Mouse (Mus musculus): ENCODE measurements at regions not wholly inside any gene's neighbourhood (a gene's known extent, or its start where the extent isn't known, plus 50 kb on each side); places are given as distances from the start of the nearest gene placed in this dataset.

- POLR2A ChIA-PET: no interaction called here
- DNase-seq (ENCODE audit: low read depth, low spot score): no peak
- CTCF ChIA-PET: no interaction called here
- H3K27me3 ChIP-seq: no peaks in the 10 kb centered on the region
- ATAC-seq: peak; percentile 76
- TF ChIP-seq CTCF (IDR thresholded peaks at IDR 0.05): no peak
- in situ Hi-C loops (cut with MboI; ENCODE audit: low pct_unique_long_range_greater_than_20kb): no loop called here
Measured at GRCm38 (mm10) chr19:18336637-18337036, 295.0 kb downstream of the Ostf1 start.

GRCm38 (mm10) chr19:18334639-18335038, 297.0 kb downstream of the Ostf1 start:
- CTCF ChIA-PET: interaction anchor here (1.2 kb wide), 1 partner anchor 40 kb away, joined by 3 read pairs; no protein-coding TSS in a partner anchor
- DNase-seq (ENCODE audit: low read depth, low spot score): no peak
- POLR2A ChIA-PET: no interaction called here

GRCm38 (mm10) chr19:18331811-18332210, 299.8 kb downstream of the Ostf1 start:
- peaks cover 3% of the 10 kb centered on the region for H3K27me3 ChIP-seq
- in situ Hi-C loops (cut with MboI; ENCODE audit: low pct_unique_long_range_greater_than_20kb): no loop called here
- POLR2A ChIA-PET: no interaction called here
- no peak for DNase-seq (ENCODE audit: low read depth, low spot score)
- CTCF ChIA-PET: interaction anchor here (1.3 kb wide), 1 partner anchor 71 kb away, joined by 3 read pairs; no protein-coding TSS in a partner anchor
- TF ChIP-seq CTCF (IDR thresholded peaks at IDR 0.05): no peak
- ATAC-seq: no peak

More at GRCm38 (mm10) chr19:18334639-18335038, 297.0 kb downstream of the Ostf1 start:
- no peaks in the 10 kb centered on the region for H3K27me3 ChIP-seq
- TF ChIP-seq CTCF (IDR thresholded peaks at IDR 0.05): no peak
- in situ Hi-C loops (cut with MboI; ENCODE audit: low pct_unique_long_range_greater_than_20kb): no loop called here
- no peak for ATAC-seq

GRCm38 (mm10) chr19:18329421-18329820, 302.2 kb downstream of the Ostf1 start:
- DNase-seq (ENCODE audit: low read depth, low spot score) (no peak), ATAC-seq (no peak)
- H3K27me3 ChIP-seq: peaks cover 3% of the 10 kb centered on the region
- in situ Hi-C loops (cut with MboI; ENCODE audit: low pct_unique_long_range_greater_than_20kb): no loop called here
- no peak for TF ChIP-seq CTCF (IDR thresholded peaks at IDR 0.05)
- CTCF ChIA-PET: no interaction called here
- POLR2A ChIA-PET: no interaction called here

GRCm38 (mm10) chr19:18318391-18318944, 313.2 kb downstream of the Ostf1 start:
- POLR2A ChIA-PET: no interaction called here
- no peak for TF ChIP-seq CTCF (IDR thresholded peaks at IDR 0.05)
- in situ Hi-C loops (cut with MboI; ENCODE audit: low pct_unique_long_range_greater_than_20kb): no loop called here
- CTCF ChIA-PET: no interaction called here
- no peaks in the 10 kb centered on the region for H3K27me3 ChIP-seq
- ATAC-seq (no peak), DNase-seq (ENCODE audit: low read depth, low spot score) (no peak)

- ChIA-PET CTCF (interaction anchor here (0.6 to 1.5 kb wide), 2 partner anchors 11 to 38 kb away, joined by 3 to 5 read pairs; no protein-coding TSS in a partner anchor), POLR2A (no interaction called here)
- no peak for TF ChIP-seq CTCF (IDR thresholded peaks at IDR 0.05)
- DNase-seq (ENCODE audit: low read depth, low spot score) (no peak), ATAC-seq (no peak)
- in situ Hi-C loops (cut with MboI; ENCODE audit: low pct_unique_long_range_greater_than_20kb): no loop called here
- peaks cover 8% of the 10 kb centered on the region for H3K27me3 ChIP-seq
Measured at GRCm38 (mm10) chr19:18273415-18273814, 358.2 kb downstream of the Ostf1 start.

GRCm38 (mm10) chr19:18255074-18255684, 376.4 kb downstream of the Ostf1 start:
- no peak for DNase-seq (ENCODE audit: low read depth, low spot score)
- TF ChIP-seq CTCF (IDR thresholded peaks at IDR 0.05): no peak
- POLR2A ChIA-PET: no interaction called here

GRCm38 (mm10) chr19:18253333-18253732, 378.3 kb downstream of the Ostf1 start:
- no peaks in the 10 kb centered on the region for H3K27me3 ChIP-seq
- DNase-seq (ENCODE audit: low read depth, low spot score): no peak
- ChIA-PET CTCF (no interaction called here), POLR2A (no interaction called here)
- no peak for ATAC-seq
- in situ Hi-C loops (cut with MboI; ENCODE audit: low pct_unique_long_range_greater_than_20kb): no loop called here
- TF ChIP-seq CTCF (IDR thresholded peaks at IDR 0.05): no peak

More at GRCm38 (mm10) chr19:18255074-18255684, 376.4 kb downstream of the Ostf1 start:
- in situ Hi-C loops (cut with MboI; ENCODE audit: low pct_unique_long_range_greater_than_20kb): no loop called here
- no peak for ATAC-seq
- H3K27me3 ChIP-seq: no peaks in the 10 kb centered on the region
- CTCF ChIA-PET: interaction anchor here (2.3 kb wide), 1 partner anchor 15 kb away, joined by 5 read pairs; no protein-coding TSS in a partner anchor

All from Patski (cell line).